Mouse (Mus musculus) gastrocnemius, adult 8-10 months (tissue): Measurements from ENCODE around the gene Gm1113. TPM values are rescaled to one million over a fixed set of nuclear protein-coding genes. Genes with fewer than 3 reads are reported as not detected.

Source experiments
- DNase-seq, 2 experiments: peaks; one replicate each; pipeline ENCODE4 v3.0.0; 2022; ENCODE audit warnings: low spot score in 2 of 2
- total RNA-seq, 4 experiments: library from RNA; stranded (reverse); gene quantifications; 2 replicates each; pipeline ENCODE4 v1.2.4; 2022

The Gm1113 gene
- not detected for total RNA-seq

- no peak for DNase-seq
Observed at GRCm38 (mm10) chr9:35518169-35518568, at the start of gene Gm1113. Gene Gm1113 (minus strand): TSS chr9:35518269.

GRCm38 (mm10) chr9:35564536-35565240 is 46.6 kb upstream of the Gm1113 start:
- DNase-seq = no peak

- no peak for DNase-seq
Observed at GRCm38 (mm10) chr9:35561583-35561982, 43.5 kb upstream of the Gm1113 start.

GRCm38 (mm10) chr9:35561076-35561475 is 43.0 kb upstream of the Gm1113 start:
- DNase-seq = no peak

GRCm38 (mm10) chr9:35559009-35559890 is 41.2 kb upstream of the Gm1113 start:
- DNase-seq = peak; percentile 40 to 51

- DNase-seq = no peak
Observed at GRCm38 (mm10) chr9:35558257-35559008, 40.4 kb upstream of the Gm1113 start, which contains the start of the genes Ddx25 and Pus3. Gene Ddx25 (minus strand): TSS chr9:35558528. Gene Pus3 (plus strand): TSS chr9:35558595.

- DNase-seq = no peak
Observed at GRCm38 (mm10) chr9:35556494-35557102, 38.5 kb upstream of the Gm1113 start.

GRCm38 (mm10) chr9:35548455-35548854 is 30.4 kb upstream of the Gm1113 start:
- DNase-seq = no peak

GRCm38 (mm10) chr9:35546745-35547144 is 28.7 kb upstream of the Gm1113 start:
- DNase-seq = no peak

- DNase-seq = no peak
Observed at GRCm38 (mm10) chr9:35545704-35546103, 27.6 kb upstream of the Gm1113 start.

- no peak for DNase-seq
Observed at GRCm38 (mm10) chr9:35544666-35545065, 26.6 kb upstream of the Gm1113 start.

GRCm38 (mm10) chr9:35543099-35543860 is 25.2 kb upstream of the Gm1113 start:
- DNase-seq = no peak

- no peak for DNase-seq
Observed at GRCm38 (mm10) chr9:35541941-35542340, 23.9 kb upstream of the Gm1113 start.

- peak; percentile 52 to 56 for DNase-seq
Observed at GRCm38 (mm10) chr9:35541488-35541887, 23.4 kb upstream of the Gm1113 start.

GRCm38 (mm10) chr9:35541024-35541423 is 23.0 kb upstream of the Gm1113 start:
- no peak for DNase-seq

- no peak for DNase-seq
Observed at GRCm38 (mm10) chr9:35539001-35539750, 21.1 kb upstream of the Gm1113 start.

GRCm38 (mm10) chr9:35535876-35536275 is 17.8 kb upstream of the Gm1113 start:
- no peak for DNase-seq

- DNase-seq = no peak
Observed at GRCm38 (mm10) chr9:35535110-35535509, 17.0 kb upstream of the Gm1113 start.

GRCm38 (mm10) chr9:35533266-35533665 is 15.2 kb upstream of the Gm1113 start:
- DNase-seq = no peak

GRCm38 (mm10) chr9:35529796-35530195 is 11.7 kb upstream of the Gm1113 start:
- no peak for DNase-seq
